Mouse (Mus musculus) embryonic facial prominence, embryonic 14.5 days (tissue): Measurements from ENCODE around the gene Gm2897. TPM values are rescaled to one million over a fixed set of nuclear protein-coding genes. Genes with fewer than 3 reads are reported as not detected.
"Not testable (repeated sequence)": the region's sequence is repeated elsewhere in the genome, so short reads cannot be mapped to it uniquely, and the experiment has no call there.

Experiments used
- ATAC-seq: fragments of 200-750 bp; cut with Nextera tagmentation; 2 replicates; pipeline ENCODE4 v1.8.0; 2017; ENCODE audit warnings: low read depth, moderate number of reproducible peaks, moderate TSS enrichment
- DNase-seq: peaks from one replicate; pipeline ENCODE4 v3.0.0-alpha.2; 2015; ENCODE audit warnings: low spot score
- H3K27ac ChIP-seq: fragments of 300-500 bp; sonication (generic); replicated peaks from 2 replicates; pipeline ENCODE4 v1.5.1; 2014; ENCODE audit warnings: low read depth, mild to moderate bottlenecking, low read length, moderate library complexity
- H3K27me3 ChIP-seq: fragments of 300-500 bp; sonication (generic); replicated peaks from 2 replicates; pipeline ENCODE4 v1.6.1; 2014; ENCODE audit warnings: low read length; ENCODE audit not compliant: control insufficient read depth, insufficient read depth
- H3K36me3 ChIP-seq: fragments of 300-500 bp; sonication (generic); 2 replicates; pipeline ENCODE4 v1.6.1; 2014; ENCODE audit warnings: low read length, mixed read lengths; ENCODE audit not compliant: control insufficient read depth, insufficient read depth
- H3K4me1 ChIP-seq: fragments of 300-500 bp; sonication (generic); 2 replicates; pipeline ENCODE4 v1.6.1; 2014; ENCODE audit warnings: antibody characterized with exemption, low read length; ENCODE audit not compliant: control insufficient read depth, insufficient read depth
- H3K4me2 ChIP-seq: fragments of 300-500 bp; sonication (generic); 2 replicates; pipeline ENCODE4 v1.6.1; 2014; ENCODE audit warnings: low read depth, mild to moderate bottlenecking, low read length, moderate library complexity, mixed read lengths
- H3K4me3 ChIP-seq: fragments of 300-500 bp; sonication (generic); 2 replicates; pipeline ENCODE4 v1.5.1; 2014; ENCODE audit warnings: low read depth, mild to moderate bottlenecking, low read length
- H3K9ac ChIP-seq: fragments of 300-500 bp; sonication (generic); 2 replicates; pipeline ENCODE4 v1.6.1; 2014; ENCODE audit warnings: low read depth, mild to moderate bottlenecking, low read length, moderate library complexity, mixed read lengths
- H3K9me3 ChIP-seq: fragments of 300-500 bp; sonication (generic); 2 replicates; pipeline ENCODE4 v1.6.1; 2016; ENCODE audit warnings: low read length; ENCODE audit not compliant: control insufficient read depth
- WGBS: fragments of 180-500 bp; shearing (Covaris S2); extraction: QIAGEN DNeasy Blood & Tissue Kit; methylation state at CpG from one replicate; pipeline ENCODE4 v1.1.7; 2014; 5-methylcytosine and 5-hydroxymethylcytosine counted together
- polyA plus RNA-seq: library from polyadenylated mRNA; unstranded; fragments of >200 nt; fragmentation: Nextera tagmentation; extraction: Ambion mirVana; gene quantifications from 2 replicates; pipeline ENCODE4 v1.2.1, GENCODE M21; 2014

Gm2897 gene
- polyA plus RNA-seq = 1.6 and 1.7 TPM in 2 replicates

DNA sequence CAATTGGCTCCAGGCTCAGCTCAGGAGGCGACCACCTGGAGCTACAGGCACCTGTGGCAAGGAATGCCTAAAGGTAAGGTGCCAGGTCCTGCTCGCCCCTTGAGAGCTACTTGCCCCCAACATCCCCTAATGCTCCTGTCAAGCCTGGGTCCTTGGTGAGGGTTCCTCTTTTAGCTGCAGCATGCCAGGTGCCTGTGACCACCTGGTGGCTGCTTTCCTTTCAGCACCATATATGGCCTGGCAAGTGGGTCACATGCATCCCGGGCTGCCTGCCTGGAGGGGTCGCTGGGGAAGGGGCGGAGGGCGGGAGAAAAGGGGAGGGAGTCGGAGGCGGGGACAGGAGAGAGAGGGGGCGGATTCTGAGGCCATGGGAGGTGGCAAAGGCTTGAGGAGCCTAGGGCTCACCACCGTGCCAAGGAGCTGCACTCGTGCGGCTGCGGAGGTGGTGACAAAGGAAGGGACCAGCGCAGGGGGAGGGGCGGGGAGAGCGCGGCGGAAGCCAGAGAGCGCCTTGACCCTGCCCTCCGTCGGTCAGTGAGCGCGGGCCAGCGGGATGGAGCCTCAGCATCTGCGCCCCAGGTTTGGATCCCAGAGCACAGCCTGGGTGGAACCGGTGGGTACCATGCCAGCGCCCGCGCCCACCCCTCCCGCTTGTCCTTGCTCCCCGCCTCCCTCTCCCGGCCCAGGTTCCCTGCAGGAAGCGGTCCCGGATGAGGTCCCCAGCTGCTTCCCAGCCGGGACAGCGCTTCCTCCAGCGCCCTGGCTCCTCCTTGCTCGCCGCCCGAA, at the start of gene Gm2897:
Gm2897 (plus strand) TSS at position 559 of the 786 bp plus-strand sequence.
- H3K27me3 ChIP-seq, ATAC-seq, H3K27ac ChIP-seq, H3K4me1 ChIP-seq, H3K9me3 ChIP-seq, H3K36me3 ChIP-seq: not testable (repeated sequence)
- peak within 1 kb of the TSS; percentile 54 for H3K9ac ChIP-seq
- H3K4me2 ChIP-seq = peak within 1 kb of the TSS; percentile 68
- WGBS = 46% methylated on average over 2 of the region's 40 CpGs
- DNase-seq = peak; percentile 24
- peak within 1 kb of the TSS; percentile 40 for H3K4me3 ChIP-seq

DNA sequence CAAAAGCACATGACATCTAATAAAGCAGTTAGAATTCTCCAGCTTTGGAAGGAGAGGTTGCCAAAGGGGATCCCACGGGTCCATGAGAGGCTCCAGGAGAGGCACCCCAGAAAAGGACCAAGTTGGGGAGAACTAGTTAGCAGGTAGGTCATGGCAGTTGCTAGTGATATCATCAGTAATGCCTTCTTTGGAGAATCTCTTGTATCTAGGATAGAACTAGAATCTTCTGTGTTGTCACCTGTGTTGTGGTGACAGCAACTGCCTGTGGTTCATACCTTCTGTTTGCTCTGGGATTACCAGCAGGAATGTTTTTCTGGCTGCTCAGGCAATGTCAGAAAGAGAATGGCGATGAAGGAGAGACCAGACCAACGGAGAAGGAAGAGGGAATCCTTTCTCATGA, 19.4 kb upstream of the Gm2897 start, which contains the start of gene Gm2888:
Gm2888 (plus strand) TSS at position 301 of the 400 bp plus-strand sequence.
- WGBS = 71% methylated on average over 2 of the region's 3 CpGs
- not testable (repeated sequence) for H3K27ac ChIP-seq, H3K4me1 ChIP-seq, H3K9ac ChIP-seq, ATAC-seq, H3K4me3 ChIP-seq, H3K9me3 ChIP-seq, H3K4me2 ChIP-seq, H3K27me3 ChIP-seq, DNase-seq, H3K36me3 ChIP-seq

- DNase-seq, H3K9me3 ChIP-seq, ATAC-seq, H3K27me3 ChIP-seq, H3K4me1 ChIP-seq, H3K36me3 ChIP-seq, H3K27ac ChIP-seq: not testable (repeated sequence)
- peak overlapping the region; percentile 40 for H3K4me3 ChIP-seq
- H3K4me2 ChIP-seq = peak overlapping the region; percentile 68
- WGBS = 0% methylated on average over 8 of the region's 20 CpGs
- H3K9ac ChIP-seq = peak overlapping the region; percentile 54; the same call in 1 of the 2 replicates
Observed at GRCm38 (mm10) chr14:3049513-3049800, 372 bp downstream of the Gm2897 start.

DNA sequence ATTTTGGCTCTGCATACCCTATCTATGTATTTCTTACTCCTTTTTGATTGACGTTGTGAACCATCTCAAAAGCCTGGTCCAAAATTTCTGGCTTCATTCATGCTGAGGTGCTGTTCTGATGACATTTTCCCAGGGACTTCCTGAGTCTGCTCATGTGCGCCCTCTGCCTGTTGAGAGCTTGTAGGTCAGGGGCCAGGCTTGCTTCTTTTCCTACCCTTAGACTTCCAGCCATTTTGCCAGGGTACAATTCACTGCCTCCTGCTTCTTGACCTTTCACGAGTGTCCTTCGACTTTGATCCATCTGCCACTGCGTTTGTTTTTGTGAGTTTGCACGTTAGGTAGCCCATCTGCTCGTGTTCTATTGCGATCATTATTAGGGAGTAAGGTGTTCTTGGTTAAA, 1.0 kb downstream of the Gm2897 start:
- H3K4me1 ChIP-seq, H3K9ac ChIP-seq, DNase-seq, ATAC-seq, H3K4me2 ChIP-seq, H3K9me3 ChIP-seq, H3K27me3 ChIP-seq, H3K27ac ChIP-seq, H3K4me3 ChIP-seq, H3K36me3 ChIP-seq: not testable (repeated sequence)
- 1% methylated on average over 5 of the region's 8 CpGs for WGBS

DNA sequence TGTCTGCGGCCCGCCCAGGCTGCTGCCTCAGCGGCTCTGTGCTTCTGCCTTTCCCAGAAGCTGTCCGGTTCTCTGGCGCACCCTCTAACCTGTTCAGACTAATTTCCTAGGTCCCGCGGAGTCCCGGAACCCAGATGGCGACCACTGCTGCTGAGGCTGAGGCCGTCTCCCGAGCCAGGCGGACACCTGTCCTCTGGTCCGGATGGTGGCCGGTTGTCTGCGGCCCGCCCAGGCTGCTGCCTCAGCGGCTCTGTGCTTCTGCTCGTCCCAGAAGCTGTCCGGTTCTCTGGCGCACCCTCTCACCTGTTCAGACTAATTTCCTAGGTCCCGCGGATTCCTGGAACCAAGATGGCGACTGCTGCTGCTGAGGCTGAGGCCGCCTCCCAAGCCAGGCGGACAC, 67.0 kb downstream of the Gm2897 start:
- not testable (repeated sequence) for H3K9me3 ChIP-seq, H3K4me1 ChIP-seq, H3K27ac ChIP-seq, H3K36me3 ChIP-seq, H3K9ac ChIP-seq, H3K4me3 ChIP-seq, ATAC-seq, DNase-seq, H3K27me3 ChIP-seq, H3K4me2 ChIP-seq
- WGBS = 97% methylated on average over 12 of the region's 25 CpGs

Other genes with a start within 250 kb of the Gm2897 start
- not detected in 2 replicates for gene Gm2888, start 19.3 kb upstream of the Gm2897 start, polyA plus RNA-seq
- gene Gm10340, start 84.7 kb downstream of the Gm2897 start, polyA plus RNA-seq = not detected in 2 replicates
- not detected in 2 replicates for gene Gm5795, start 139.0 kb downstream of the Gm2897 start, polyA plus RNA-seq
- 2.6 and 3.4 TPM in 2 replicates for gene D830030K20Rik, start 159.2 kb downstream of the Gm2897 start, polyA plus RNA-seq